Mouse (Mus musculus): ENCODE data around the gene Dlg1. TPM values are rescaled to one million over a fixed set of nuclear protein-coding genes. Genes with fewer than 3 reads are reported as not detected.
"Not testable (repeated sequence)": the region's sequence is repeated elsewhere in the genome, so short reads cannot be mapped to it uniquely, and the experiment has no call there.

The Dlg1 gene
- polyA plus RNA-seq, 1 experiment from 2014 or later: 13.0 TPM

GRCm38 (mm10) chr16:31695286-31696020 lies 32.2 kb downstream of the Dlg1 start:
- Histone ChIP-seq H3K4me3 (replicated peaks) (peak overlapping the region; percentile 20), H3K4me1 (0 out of 2 replicates have a peak, but pooled peaks cover 7% of the 10 kb centered on the region), H3K4me2 (peak overlapping the region; percentile 45), H3K27me3 (replicated peaks) (no peaks in the 10 kb centered on the region), H3K9me3 (replicated peaks) (no peaks in the 10 kb centered on the region), H3K9ac (replicated peaks) (0 out of 2 replicates have a peak overlapping the region, but pooled peaks have one; percentile 26), H3K27ac (replicated peaks) (0 out of 2 replicates have a peak overlapping the region, but pooled peaks have one; percentile 10), H3K36me3 (no peaks in the 10 kb centered on the region)
- no peak for ATAC-seq (ENCODE audit: low FRiP score)
- WGBS: 51% methylated on average over 11 of the region's 11 CpGs

GRCm38 (mm10) chr16:31696367-31696766 lies 33.1 kb downstream of the Dlg1 start:
- 67% methylated on average over 6 of the region's 6 CpGs for WGBS
- H3K36me3 ChIP-seq: no peaks in the 10 kb centered on the region
- H3K27me3 ChIP-seq (replicated peaks): no peaks in the 10 kb centered on the region
- no peak overlapping the region; the same call in 1 of the 2 replicates for H3K4me3 ChIP-seq (replicated peaks)
- no peak overlapping the region for H3K27ac ChIP-seq (replicated peaks)
- no peak for ATAC-seq (ENCODE audit: low FRiP score)
- peak overlapping the region; percentile 16; the same call in 1 of the 2 replicates for H3K4me2 ChIP-seq
- 0 out of 2 replicates have a peak, but pooled peaks cover 7% of the 10 kb centered on the region for H3K4me1 ChIP-seq
- no peaks in the 10 kb centered on the region for H3K9me3 ChIP-seq (replicated peaks)
- no peak overlapping the region for H3K9ac ChIP-seq (replicated peaks)

GRCm38 (mm10) chr16:31697341-31697740 lies 34.1 kb downstream of the Dlg1 start:
- Histone ChIP-seq H3K27ac (replicated peaks) (no peak overlapping the region), H3K27me3 (replicated peaks) (no peaks in the 10 kb centered on the region), H3K9ac (replicated peaks) (no peak overlapping the region), H3K36me3 (no peaks in the 10 kb centered on the region), H3K9me3 (replicated peaks) (no peaks in the 10 kb centered on the region), H3K4me2 (no peak overlapping the region), H3K4me1 (0 out of 2 replicates have a peak, but pooled peaks cover 7% of the 10 kb centered on the region), H3K4me3 (replicated peaks) (no peak overlapping the region)
- 76% methylated on average over 4 of the region's 4 CpGs for WGBS
- ATAC-seq (ENCODE audit: low FRiP score): no peak

DNA sequence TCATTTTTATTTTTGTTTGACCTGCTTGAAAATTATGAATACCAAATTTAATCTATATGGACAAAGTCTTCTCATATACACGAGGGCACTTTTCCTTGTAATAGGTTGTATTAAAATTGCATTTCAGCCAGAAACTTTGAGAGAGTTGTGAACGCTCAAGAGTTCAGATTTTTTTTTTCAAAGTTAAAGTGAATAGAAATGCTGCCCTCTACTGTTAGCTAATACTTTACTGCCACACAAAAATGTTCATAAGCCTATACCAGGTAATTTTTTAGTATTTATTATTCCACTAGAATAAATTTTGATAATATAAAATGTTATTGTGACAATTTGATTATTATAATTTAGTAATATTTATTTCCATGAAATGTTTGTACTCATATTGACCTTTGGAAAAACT lies 42.0 kb downstream of the Dlg1 start:
- Histone ChIP-seq H3K9ac (replicated peaks) (no peak overlapping the region), H3K27ac (replicated peaks) (no peak overlapping the region), H3K36me3 (no peaks in the 10 kb centered on the region), H3K4me1 (no peaks in the 10 kb centered on the region), H3K27me3 (replicated peaks) (no peaks in the 10 kb centered on the region), H3K9me3 (replicated peaks) (no peaks in the 10 kb centered on the region), H3K4me2 (no peak overlapping the region), H3K4me3 (replicated peaks) (no peak overlapping the region)
- 39% methylated on average over 2 of the region's 2 CpGs for WGBS
- no peak for ATAC-seq (ENCODE audit: low FRiP score)

- no peaks in the 10 kb centered on the region for H3K36me3 ChIP-seq
- no peak overlapping the region for H3K9ac ChIP-seq (replicated peaks)
- no peak overlapping the region for H3K27ac ChIP-seq (replicated peaks)
- H3K9me3 ChIP-seq (replicated peaks): no peaks in the 10 kb centered on the region
- ATAC-seq (ENCODE audit: low FRiP score): no peak
- no peaks in the 10 kb centered on the region for H3K27me3 ChIP-seq (replicated peaks)
- no peak overlapping the region for H3K4me3 ChIP-seq (replicated peaks)
- no peaks in the 10 kb centered on the region for H3K4me1 ChIP-seq
- WGBS: 98% methylated on average over 3 of the region's 3 CpGs
- no peak overlapping the region for H3K4me2 ChIP-seq
These were observed 42.7 kb downstream of the Dlg1 start for GRCm38 (mm10) chr16:31705904-31706303.

GRCm38 (mm10) chr16:31707326-31707725 lies 44.1 kb downstream of the Dlg1 start:
- H3K4me2 ChIP-seq: no peak overlapping the region
- H3K36me3 ChIP-seq: no peaks in the 10 kb centered on the region
- H3K4me1 ChIP-seq: no peaks in the 10 kb centered on the region
- H3K27me3 ChIP-seq (replicated peaks): no peaks in the 10 kb centered on the region
- H3K4me3 ChIP-seq (replicated peaks): no peak overlapping the region
- H3K27ac ChIP-seq (replicated peaks): no peak overlapping the region
- H3K9me3 ChIP-seq (replicated peaks): no peaks in the 10 kb centered on the region
- WGBS: 78% methylated on average over 3 of the region's 3 CpGs
- no peak for ATAC-seq (ENCODE audit: low FRiP score)
- H3K9ac ChIP-seq (replicated peaks): no peak overlapping the region

- no peak overlapping the region for H3K4me3 ChIP-seq (replicated peaks)
- H3K9me3 ChIP-seq (replicated peaks): no peaks in the 10 kb centered on the region
- no peaks in the 10 kb centered on the region for H3K4me1 ChIP-seq
- no peaks in the 10 kb centered on the region for H3K36me3 ChIP-seq
- WGBS: 98% methylated on average over 1 of the region's 1 CpGs
- no peaks in the 10 kb centered on the region for H3K27me3 ChIP-seq (replicated peaks)
- H3K4me2 ChIP-seq: no peak overlapping the region
- H3K27ac ChIP-seq (replicated peaks): no peak overlapping the region
- H3K9ac ChIP-seq (replicated peaks): no peak overlapping the region
- ATAC-seq (ENCODE audit: low FRiP score): no peak
These were observed 59.7 kb downstream of the Dlg1 start for GRCm38 (mm10) chr16:31722991-31723390.

DNA sequence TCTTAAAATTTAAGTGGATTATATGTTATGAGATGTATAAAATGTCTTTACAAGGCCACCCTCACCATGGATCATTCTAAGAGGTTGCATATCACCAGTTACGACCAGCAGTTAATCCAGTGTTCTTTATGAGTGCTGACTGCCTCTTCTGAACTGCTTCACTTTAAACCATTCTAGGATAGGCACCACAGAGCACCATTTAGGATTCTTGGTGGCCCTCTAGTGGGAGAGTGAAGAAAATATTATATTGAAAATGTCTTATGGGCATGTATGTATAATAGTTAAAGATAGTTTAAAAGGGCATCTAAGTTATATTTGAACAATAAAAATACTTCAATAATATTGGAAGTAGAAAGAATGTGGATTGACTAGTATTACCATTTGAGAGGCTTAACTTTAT lies 60.9 kb downstream of the Dlg1 start:
- H3K9me3 ChIP-seq (replicated peaks): no peaks in the 10 kb centered on the region
- H3K36me3 ChIP-seq: no peaks in the 10 kb centered on the region
- H3K4me1 ChIP-seq: no peaks in the 10 kb centered on the region
- no peak overlapping the region for H3K4me3 ChIP-seq (replicated peaks)
- H3K4me2 ChIP-seq: no peak overlapping the region
- WGBS: 20% methylated on average over 1 of the region's 1 CpGs
- H3K27me3 ChIP-seq (replicated peaks): no peaks in the 10 kb centered on the region
- no peak for ATAC-seq (ENCODE audit: low FRiP score)
- H3K9ac ChIP-seq (replicated peaks): no peak overlapping the region
- H3K27ac ChIP-seq (replicated peaks): no peak overlapping the region

- H3K4me3 ChIP-seq (replicated peaks): no peak overlapping the region
- no peak overlapping the region for H3K9ac ChIP-seq (replicated peaks)
- H3K4me1 ChIP-seq: no peaks in the 10 kb centered on the region
- 86% methylated on average over 4 of the region's 4 CpGs for WGBS
- no peaks in the 10 kb centered on the region for H3K36me3 ChIP-seq
- H3K27me3 ChIP-seq (replicated peaks): no peaks in the 10 kb centered on the region
- H3K4me2 ChIP-seq: no peak overlapping the region
- no peak overlapping the region for H3K27ac ChIP-seq (replicated peaks)
- ATAC-seq (ENCODE audit: low FRiP score): no peak
- no peaks in the 10 kb centered on the region for H3K9me3 ChIP-seq (replicated peaks)
These were observed 61.6 kb downstream of the Dlg1 start for GRCm38 (mm10) chr16:31724818-31725217.

DNA sequence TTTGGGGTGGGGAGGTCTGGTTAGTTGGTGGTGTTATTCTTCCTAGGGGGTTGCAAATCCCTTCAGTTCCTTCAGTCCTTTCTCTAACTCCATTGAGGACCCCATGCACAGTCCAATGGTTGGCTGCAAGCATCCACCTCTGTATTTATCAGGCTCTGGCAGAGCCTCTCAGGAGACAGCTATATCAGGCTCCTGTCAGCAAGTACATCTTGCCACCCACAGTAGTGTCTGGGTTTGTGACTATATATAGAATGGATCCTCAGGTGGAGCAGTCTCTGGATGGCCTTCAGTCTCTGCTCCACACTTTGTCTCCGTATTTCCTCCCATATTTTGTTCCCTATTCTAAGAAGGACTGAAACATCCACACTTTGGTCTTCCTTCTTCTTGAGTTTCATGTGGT lies 67.7 kb downstream of the Dlg1 start:
- H3K4me2 ChIP-seq; ATAC-seq (ENCODE audit: low FRiP score): not testable (repeated sequence)

GRCm38 (mm10) chr16:31737081-31737480 lies 73.8 kb downstream of the Dlg1 start:
- ATAC-seq (ENCODE audit: low FRiP score): no peak
- 78% methylated on average over 4 of the region's 4 CpGs for WGBS
- Histone ChIP-seq H3K4me1 (no peaks in the 10 kb centered on the region), H3K4me3 (replicated peaks) (no peak overlapping the region), H3K9me3 (replicated peaks) (no peaks in the 10 kb centered on the region), H3K27me3 (replicated peaks) (no peaks in the 10 kb centered on the region), H3K27ac (replicated peaks) (no peak overlapping the region), H3K36me3 (no peaks in the 10 kb centered on the region), H3K9ac (replicated peaks) (no peak overlapping the region), H3K4me2 (no peak overlapping the region)

More for the DNA sequence above, 67.7 kb downstream of the Dlg1 start:
- not testable (repeated sequence) for H3K9ac ChIP-seq (replicated peaks); H3K27me3 ChIP-seq (replicated peaks); H3K9me3 ChIP-seq (replicated peaks); H3K27ac ChIP-seq (replicated peaks); H3K36me3 ChIP-seq; H3K4me1 ChIP-seq; H3K4me3 ChIP-seq (replicated peaks)
- 89% methylated on average over 1 of the region's 1 CpGs for WGBS

- 31% methylated on average over 3 of the region's 3 CpGs for WGBS
- Histone ChIP-seq H3K4me1 (no peaks in the 10 kb centered on the region), H3K9ac (replicated peaks) (no peak overlapping the region), H3K27ac (replicated peaks) (no peak overlapping the region), H3K4me2 (no peak overlapping the region), H3K27me3 (replicated peaks) (no peaks in the 10 kb centered on the region), H3K36me3 (no peaks in the 10 kb centered on the region), H3K4me3 (replicated peaks) (no peak overlapping the region), H3K9me3 (replicated peaks) (no peaks in the 10 kb centered on the region)
- ATAC-seq (ENCODE audit: low FRiP score): no peak
These were observed 74.5 kb downstream of the Dlg1 start for GRCm38 (mm10) chr16:31737761-31738160.

Data from neural tube, embryonic 15.5 days (tissue).